Mouse (Mus musculus) cerebellum, postnatal 14 days (tissue): ENCODE results near the gene Cdca7.
A peak's percentile ranks its signal among the peaks of the same experiment; 100 is the strongest.

Experiments used
- DNase-seq, 2 experiments: peaks; one replicate each; pipeline ENCODE4 v3.0.0; 2021; ENCODE audit warnings: mixed read lengths in 2 of 2

Cdca7 gene

DNA sequence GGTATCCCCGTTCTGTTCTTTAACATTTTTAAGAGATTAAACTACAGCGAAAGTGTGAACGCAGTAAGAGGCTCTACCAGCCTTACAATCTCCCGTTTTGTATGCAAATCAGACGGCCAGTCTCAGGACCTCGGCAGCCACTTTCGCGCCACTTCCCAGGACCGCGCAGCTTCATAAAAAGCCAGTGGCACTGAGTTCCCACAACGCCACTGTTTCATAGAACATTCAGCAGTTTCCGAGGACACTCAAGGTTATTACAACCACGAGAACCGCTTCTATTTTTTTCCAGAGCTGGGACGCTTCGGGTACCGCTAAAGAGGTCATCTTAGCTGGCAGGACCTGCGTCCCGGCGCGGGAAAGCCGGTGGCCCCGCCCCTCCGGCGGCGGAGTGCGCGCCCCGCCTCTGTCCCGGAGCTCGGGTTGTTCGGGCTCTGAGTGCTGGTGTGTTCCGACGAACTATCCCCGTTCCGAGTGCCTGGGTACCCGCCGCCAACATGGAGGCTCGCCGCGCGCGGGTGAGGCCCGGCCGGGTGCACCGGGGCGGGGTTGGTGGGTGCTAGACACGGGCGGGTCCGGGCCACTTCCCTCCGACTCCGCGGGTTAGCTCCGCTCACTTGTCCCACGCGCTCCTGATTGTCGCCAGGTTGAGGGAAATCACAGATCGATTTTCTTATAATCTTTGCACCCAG, at the start of gene Cdca7:
TSS of gene Cdca7 (plus strand) at position 363 of the 689 bp plus-strand sequence.
- peak; percentile 58 to 67 for DNase-seq

GRCm38 (mm10) chr2:72426776-72427175, 49.2 kb upstream of the Cdca7 start:
- peak; percentile 9 to 25 for DNase-seq

- peak; percentile 9 to 17 for DNase-seq
Observed at GRCm38 (mm10) chr2:72427288-72427687, 48.7 kb upstream of the Cdca7 start.

DNA sequence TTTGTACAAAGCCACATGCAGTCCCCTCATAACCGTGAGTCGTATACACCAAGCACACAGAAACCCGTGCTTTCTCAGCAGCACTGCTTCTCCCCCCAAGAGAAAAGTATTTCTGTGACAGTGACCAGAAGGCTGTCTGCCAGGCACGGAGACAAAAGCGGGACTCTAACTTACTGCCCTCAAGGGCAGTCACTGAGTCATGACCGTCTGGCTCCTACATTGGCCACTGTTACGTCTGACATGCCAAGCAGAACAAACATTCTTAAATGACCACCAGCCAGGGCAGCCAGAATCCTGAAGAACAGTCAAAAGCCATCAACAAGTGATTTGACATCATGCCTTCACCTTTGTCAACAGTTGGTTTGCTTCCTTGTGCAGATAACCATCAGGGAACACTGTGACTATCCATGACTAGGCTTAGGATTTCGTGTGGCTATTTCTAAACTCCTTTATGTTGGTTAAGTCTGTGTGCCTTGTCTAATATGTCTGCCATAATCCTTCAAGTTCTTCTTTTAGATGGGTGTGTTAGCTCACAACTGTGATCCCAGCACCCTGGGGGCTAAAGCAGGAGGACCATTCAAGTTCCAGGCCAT, 36.9 kb upstream of the Cdca7 start:
- no peak for DNase-seq

DNA sequence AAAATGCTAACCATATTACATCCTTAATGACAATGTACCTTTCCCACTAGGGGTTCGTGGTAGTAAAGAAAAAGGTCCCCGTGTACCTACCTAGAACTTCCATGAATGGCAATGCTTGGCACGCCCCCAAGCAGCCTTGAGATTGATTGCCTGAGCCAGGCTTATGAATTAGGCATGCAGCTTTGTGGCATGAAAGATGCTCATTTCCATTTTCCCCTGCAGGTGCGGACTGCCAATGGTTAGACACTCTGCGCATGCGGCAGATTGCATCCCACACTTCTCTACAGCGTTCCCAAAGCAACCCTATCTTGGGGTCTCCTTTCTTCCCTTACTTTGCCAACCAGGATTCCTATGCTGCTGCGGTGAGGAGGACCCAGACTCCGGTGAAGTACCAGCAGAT, 34.9 kb upstream of the Cdca7 start:
- peak in 1 of 2 experiments; percentile 7 for DNase-seq

DNA sequence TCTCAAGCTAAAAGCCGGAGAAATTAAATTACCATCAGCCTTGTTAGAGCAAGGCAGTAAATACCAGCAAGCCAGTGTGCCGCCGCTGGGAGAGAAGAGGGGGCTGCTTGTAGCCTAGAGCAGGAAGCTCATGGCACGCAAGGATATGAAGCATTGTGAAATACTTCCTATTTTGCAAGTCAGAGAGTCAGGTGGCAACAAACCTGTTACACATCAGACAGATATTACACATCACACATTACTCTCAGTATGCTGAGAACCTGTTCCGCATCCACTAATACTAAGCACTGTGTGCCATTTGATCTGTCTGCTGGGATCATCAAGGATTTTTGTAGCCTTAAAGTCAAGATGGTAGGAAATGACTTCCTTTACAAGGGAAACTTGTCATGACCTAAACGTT, 33.1 kb upstream of the Cdca7 start:
- DNase-seq: no peak

- no peak for DNase-seq
Observed at GRCm38 (mm10) chr2:72443960-72444359, 32.0 kb upstream of the Cdca7 start.

DNA sequence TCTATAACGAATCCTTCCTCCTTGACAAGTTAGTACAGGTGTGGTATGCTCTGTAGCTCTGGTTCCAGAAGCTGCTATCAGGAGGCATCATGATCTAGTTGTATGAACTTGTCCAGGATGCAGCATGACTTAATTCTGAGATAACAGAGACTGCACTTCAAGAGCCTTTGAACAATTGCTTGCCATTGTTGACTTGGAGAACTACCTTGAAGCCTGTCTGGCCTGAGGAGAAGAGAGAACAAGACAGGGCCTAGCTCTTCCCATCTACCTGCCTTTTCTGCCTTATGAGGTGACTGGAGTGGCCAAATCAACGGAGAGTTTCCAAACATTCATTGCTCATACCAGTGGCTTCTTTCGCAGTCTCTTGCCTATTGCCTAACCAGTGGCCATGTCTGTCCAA, 29.9 kb upstream of the Cdca7 start:
- no peak for DNase-seq

DNA sequence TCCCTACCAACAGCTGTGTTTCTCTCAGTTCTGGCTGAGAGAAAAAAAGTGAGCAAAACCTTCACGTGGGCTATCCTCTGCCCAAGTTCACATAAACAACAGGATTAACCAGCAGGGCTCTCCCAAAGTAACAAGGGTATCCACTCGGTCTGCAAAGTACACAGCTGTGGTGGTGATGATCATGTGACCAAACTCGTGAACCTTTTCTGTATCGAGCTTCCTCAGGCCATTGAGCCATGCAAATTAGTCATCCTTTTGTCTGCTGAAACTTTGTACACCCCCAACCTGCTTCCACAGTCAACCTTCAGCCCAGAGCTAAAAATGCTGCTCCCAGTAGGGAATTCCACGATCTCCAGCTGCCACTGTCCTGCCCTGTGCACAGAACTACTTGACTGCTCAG, 29.3 kb upstream of the Cdca7 start:
- no peak for DNase-seq

DNA sequence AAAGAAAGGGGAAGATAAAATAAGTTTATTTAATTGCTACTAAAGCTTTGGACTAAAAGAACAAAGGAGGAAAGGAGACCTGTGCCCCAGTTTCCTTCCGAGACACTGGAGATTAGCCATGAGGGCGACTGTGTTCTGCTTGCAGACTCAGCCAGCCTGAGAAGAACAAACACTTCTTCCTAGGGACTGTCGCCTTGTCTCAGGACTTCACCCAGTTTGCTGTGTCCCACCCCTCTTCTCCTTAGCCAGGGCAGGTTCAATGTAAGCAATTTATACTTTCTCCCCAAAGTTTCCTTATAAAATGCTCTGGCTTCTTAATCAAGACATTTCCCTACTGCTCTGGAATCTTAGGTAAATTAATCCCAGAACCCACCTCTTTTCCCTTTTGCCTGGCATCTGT, 22.4 kb upstream of the Cdca7 start:
- no peak for DNase-seq

DNA sequence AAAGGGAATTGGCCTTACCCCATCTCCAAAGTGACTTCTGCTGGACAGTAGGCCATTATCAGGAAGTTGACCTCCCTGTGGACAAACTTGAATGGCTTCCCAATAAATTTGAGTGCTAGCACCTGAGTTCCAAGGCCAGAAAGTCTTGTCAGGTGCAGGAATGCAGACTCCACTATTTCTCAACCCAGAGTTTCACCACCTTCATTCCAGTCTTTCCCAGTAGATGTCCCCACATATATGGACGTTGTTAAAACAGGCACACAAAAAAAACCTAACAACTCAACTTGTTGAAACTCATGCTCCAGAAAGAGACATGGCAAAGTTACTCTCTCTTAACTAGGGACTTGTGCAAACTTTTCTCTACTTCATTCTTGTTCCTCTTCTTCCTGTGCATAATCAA, 19.8 kb upstream of the Cdca7 start:
- DNase-seq: no peak

- no peak for DNase-seq
Observed at GRCm38 (mm10) chr2:72464376-72465014, 11.5 kb upstream of the Cdca7 start.

DNA sequence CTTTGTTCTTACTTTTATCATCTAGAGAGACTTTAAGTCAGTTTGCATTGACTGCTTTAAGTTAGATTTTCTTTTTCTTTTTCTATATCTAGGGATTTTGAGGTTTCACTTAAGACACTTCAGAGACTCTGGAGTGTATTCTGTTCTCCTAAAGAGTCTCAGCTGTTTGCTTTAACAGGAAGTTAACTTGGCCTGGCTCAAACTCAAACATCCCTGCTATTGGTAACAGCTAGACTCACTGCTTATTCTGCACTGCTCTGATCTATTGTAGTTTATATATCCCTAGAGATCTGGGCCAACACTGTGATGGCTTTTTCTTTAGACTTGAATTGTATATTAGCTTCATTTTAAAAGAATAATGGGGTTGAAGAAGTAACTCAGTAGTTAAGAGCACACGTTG, 8.4 kb upstream of the Cdca7 start:
- no peak for DNase-seq

GRCm38 (mm10) chr2:72471415-72472070, 4.4 kb upstream of the Cdca7 start:
- DNase-seq: no peak

GRCm38 (mm10) chr2:72474531-72475287, 1.2 kb upstream of the Cdca7 start:
- DNase-seq: no peak

- DNase-seq: no peak
Observed at GRCm38 (mm10) chr2:72475423-72475796, 549 bp upstream of the Cdca7 start.

DNA sequence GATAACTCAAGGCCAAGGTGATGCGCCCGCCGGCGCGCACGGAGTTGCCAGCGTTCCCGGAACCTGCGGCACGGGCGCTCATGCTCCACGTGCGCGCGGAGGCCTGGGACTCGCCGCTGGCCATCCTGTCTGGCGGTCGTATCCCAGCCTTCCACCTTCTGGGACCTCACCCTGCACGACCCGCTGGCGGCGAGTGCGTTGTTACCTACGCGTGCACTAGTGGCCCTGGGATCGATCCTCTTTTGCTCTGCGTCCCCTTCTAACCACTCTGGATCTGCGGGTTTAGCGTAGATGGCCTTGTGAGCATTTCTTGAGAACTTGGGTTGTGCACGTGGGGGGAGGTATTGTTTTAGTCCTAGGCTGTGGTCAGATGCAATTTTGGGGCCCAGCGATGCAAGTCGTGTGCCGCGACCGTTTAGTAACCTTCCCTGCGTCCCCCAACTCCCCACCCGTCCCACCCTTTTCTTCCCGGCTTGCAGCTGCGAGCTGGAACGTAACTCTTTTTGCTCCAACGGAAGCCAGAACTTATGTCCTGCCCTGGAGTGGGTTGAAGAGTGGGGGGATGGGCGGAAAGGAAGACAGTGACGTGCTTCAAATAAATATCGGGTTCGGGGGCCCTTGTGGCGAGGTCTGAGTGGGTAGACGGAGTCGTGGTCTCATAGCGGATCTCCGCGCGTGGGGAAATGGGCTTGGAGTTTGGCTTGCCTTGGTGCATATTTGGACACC, 690 bp downstream of the Cdca7 start:
- DNase-seq: peak; percentile 6 to 25

DNA sequence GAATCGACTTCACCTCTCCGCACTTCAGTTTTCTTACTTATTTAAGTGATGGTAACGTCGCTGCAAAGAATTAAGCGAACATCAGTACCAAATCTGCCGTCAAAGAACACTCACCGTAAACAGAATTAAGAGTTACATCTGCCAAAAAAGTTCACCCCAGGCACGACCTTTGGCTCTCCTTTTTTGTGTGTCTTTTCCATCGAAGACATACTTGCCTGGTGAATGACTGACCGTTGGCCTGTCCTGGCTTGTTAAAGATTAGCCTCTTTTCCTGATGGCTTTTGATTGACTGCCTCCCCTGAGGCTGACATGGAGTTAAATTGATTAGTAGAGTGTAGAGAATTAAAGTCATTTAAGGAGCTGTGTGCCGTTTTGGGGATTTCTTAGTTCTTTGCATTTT, 1.3 kb downstream of the Cdca7 start:
- DNase-seq: no peak

DNA sequence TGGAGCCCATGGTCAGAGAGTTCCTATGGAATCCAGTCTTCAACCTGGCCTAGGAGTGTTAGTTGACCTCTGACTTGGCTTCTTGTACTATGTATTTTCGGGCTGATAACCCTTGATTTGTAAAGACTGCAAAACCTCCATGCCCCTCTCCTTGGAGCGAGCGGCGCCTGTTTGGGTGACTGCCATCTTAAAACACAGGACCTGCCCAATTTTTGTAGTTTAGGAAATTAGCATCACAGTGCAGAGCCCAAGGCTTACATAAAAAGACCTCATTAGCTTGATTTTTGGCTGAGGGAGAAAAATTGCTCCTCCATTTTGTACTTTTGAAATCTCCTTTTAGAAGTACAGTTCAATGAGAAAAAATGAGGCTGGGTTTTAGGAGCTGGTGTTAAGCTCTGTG, 2.2 kb downstream of the Cdca7 start:
- DNase-seq: no peak

GRCm38 (mm10) chr2:72478921-72479320, 3.0 kb downstream of the Cdca7 start:
- DNase-seq: no peak

- no peak for DNase-seq
Observed at GRCm38 (mm10) chr2:72479818-72480217, 3.9 kb downstream of the Cdca7 start.

GRCm38 (mm10) chr2:72491650-72492049, 15.7 kb downstream of the Cdca7 start:
- no peak for DNase-seq
